ENCODE assay signal across 16 mouse cellular contexts in the genomic region with DNA sequence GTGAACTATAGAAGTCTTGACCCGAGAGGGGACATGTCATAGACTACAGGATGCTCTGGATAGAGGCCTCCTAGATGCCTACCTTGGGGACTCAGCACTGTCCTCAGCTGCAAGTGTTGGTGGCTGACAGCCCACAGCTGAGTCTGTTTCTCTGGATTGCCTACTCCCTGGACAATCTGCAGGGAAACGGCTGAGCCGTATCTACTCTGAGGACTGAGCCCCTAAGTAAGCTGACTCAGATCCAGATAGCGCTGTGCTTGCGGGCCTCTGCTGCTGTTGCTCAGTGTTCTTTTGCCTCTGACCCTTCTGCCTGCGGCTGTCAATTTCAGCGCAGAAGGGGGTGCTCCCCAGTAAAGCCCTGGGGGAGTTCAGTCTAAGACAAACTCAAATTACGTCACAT.
"Had no signal": no experiment of that assay in that cellular context is flagged by ENCODE, and none has a peak within 500 bp of the region (broad histone marks: within the 10 kb centered on the region; RNA-seq: fewer than 3 reads in every experiment).

No protein-coding gene starts in this region.

- DNase-seq: kidney, adult 9 months; kidney, postnatal 14 days; kidney, postnatal 4 days; liver; lung, adult 18-20 months; lung, postnatal 10 days; lung, postnatal 36 days; midbrain, embryonic 14.5 days; thymus, adult 18-20 months; thymus, postnatal 36 days had no signal

- H3K4me3 ChIP-seq: limb, embryonic 10.5 days; limb, embryonic 13.5 days; liver, embryonic 12.5 days; liver, embryonic 15.5 days; lung, embryonic 15.5 days had no signal

- H3K4me1 ChIP-seq: limb, embryonic 10.5 days; limb, embryonic 13.5 days; liver, embryonic 15.5 days; lung, embryonic 15.5 days had no signal

- H3K9me3 ChIP-seq: limb, embryonic 10.5 days; limb, embryonic 13.5 days; liver, embryonic 12.5 days; liver, embryonic 15.5 days; lung, embryonic 15.5 days had no signal

- H3K27me3 ChIP-seq: limb, embryonic 13.5 days; liver, embryonic 12.5 days; lung, embryonic 15.5 days had no signal

- H3K9ac ChIP-seq: limb, embryonic 13.5 days; liver, embryonic 12.5 days; liver, embryonic 15.5 days; lung, embryonic 15.5 days had no signal

- ATAC-seq: liver, embryonic 12.5 days had no signal

- H3K27ac ChIP-seq: limb, embryonic 10.5 days; limb, embryonic 13.5 days; liver, embryonic 12.5 days; liver, embryonic 15.5 days; lung, embryonic 15.5 days had no signal

- H3K4me2 ChIP-seq: limb, embryonic 13.5 days; liver, embryonic 12.5 days; liver, embryonic 15.5 days; lung, embryonic 15.5 days; midbrain, embryonic 11.5 days had no signal

- H3K36me3 ChIP-seq: limb, embryonic 10.5 days; limb, embryonic 13.5 days; liver, embryonic 12.5 days; liver, embryonic 15.5 days; lung, embryonic 15.5 days had no signal
